ENCODE assay signal across 21 mouse cellular contexts in the genomic region with DNA sequence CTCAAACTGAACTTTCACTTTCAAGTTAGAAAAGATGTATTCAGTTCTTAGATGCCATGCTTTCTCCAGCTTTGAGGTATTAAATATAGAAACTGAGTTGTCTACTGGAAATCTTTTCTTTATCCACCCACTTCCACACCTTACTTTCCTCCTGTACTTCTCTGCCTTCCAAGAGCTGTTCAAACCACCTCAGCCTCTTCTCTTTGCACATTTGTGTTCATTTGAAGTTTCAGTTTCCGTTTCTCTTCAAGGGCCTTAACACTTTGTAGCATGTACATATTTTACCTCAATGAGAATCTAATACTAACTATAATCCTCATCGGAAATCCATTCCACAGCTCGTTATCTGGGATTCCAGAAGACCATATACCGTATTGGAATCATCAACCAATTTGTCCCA. TPM values are rescaled to one million over a fixed set of nuclear protein-coding genes. Genes with fewer than 3 reads are reported as not detected.
DNase-seq lines count a peak whose midpoint lies in the region; ATAC-seq and TF ChIP-seq lines count a peak whose summit lies in the region.
"Had no signal": no experiment of that assay in that cellular context is flagged by ENCODE, and none has a peak within 500 bp of the region (broad histone marks: within the 10 kb centered on the region; RNA-seq: fewer than 3 reads in every experiment).

No protein-coding gene starts in this region.

- H3K27ac ChIP-seq in lung, postnatal 0 days (ENCODE audit: low read length): no peak overlapping the region
- H3K27ac ChIP-seq in midbrain, embryonic 14.5 days (replicated peaks; ENCODE audit: low read depth, low read length): no peak overlapping the region
- H3K27ac ChIP-seq: embryonic facial prominence, embryonic 12.5 days; forebrain, embryonic 12.5 days; gastrocnemius, adult 2 months; hindbrain, embryonic 10.5 days; hindbrain, embryonic 15.5 days had no signal

- H3K4me1 ChIP-seq in lung, postnatal 0 days (ENCODE audit: insufficient read depth, low read depth, low read length): no peaks in the 10 kb centered on the region
- peaks cover 3% of the 10 kb centered on the region; the same call in 1 of the 2 replicates for H3K4me1 ChIP-seq in midbrain, embryonic 14.5 days (ENCODE audit: control insufficient read depth, insufficient read depth, low read length)
- H3K4me1 ChIP-seq: embryonic facial prominence, embryonic 12.5 days; hindbrain, embryonic 10.5 days had no signal

- no peak for TF ChIP-seq CTCF in lung, postnatal 0 days (IDR thresholded peaks at IDR 0.05)

- no peak overlapping the region for H3K4me3 ChIP-seq in lung, postnatal 0 days (ENCODE audit: low read depth, low read length)
- no peak overlapping the region for H3K4me3 ChIP-seq in midbrain, embryonic 14.5 days (replicated peaks; ENCODE audit: low read depth, low read length)
- H3K4me3 ChIP-seq: embryonic facial prominence, embryonic 12.5 days; forebrain, embryonic 12.5 days; gastrocnemius, adult 2 months; heart, embryonic 12.5 days; hindbrain, embryonic 10.5 days; hindbrain, embryonic 15.5 days had no signal

- peak; percentile 56 for DNase-seq in lung, postnatal 0 days (ENCODE audit: low spot score)
- no peak for DNase-seq in lung, postnatal 10 days
- peak; percentile 41 for DNase-seq in CD4-positive helper T cell, adult 2 months (ENCODE audit: low read depth, low spot score)
- DNase-seq in naive thymus-derived CD4-positive, alpha-beta T cell, adult 2 months (ENCODE audit: low read depth): peak; percentile 53
- no peak for DNase-seq in midbrain, embryonic 14.5 days
- no peak for DNase-seq in cerebellum, adult 11-12 months
- DNase-seq in cerebellum, adult 9-10 months: no peak
- DNase-seq: adrenal gland, adult 2 months; adrenal gland, postnatal 25 days; cerebellum, adult 8-10 months; cerebellum, postnatal 25 days; gastrocnemius, adult 2 months; gastrocnemius, postnatal 25 days had no signal

- H3K9ac ChIP-seq in lung, postnatal 0 days (replicated peaks; ENCODE audit: low read depth): no peak overlapping the region
- H3K9ac ChIP-seq in midbrain, embryonic 14.5 days (replicated peaks; ENCODE audit: low read length): no peak overlapping the region
- H3K9ac ChIP-seq: embryonic facial prominence, embryonic 12.5 days; forebrain, embryonic 12.5 days; heart, embryonic 12.5 days; hindbrain, embryonic 15.5 days had no signal

- TF ChIP-seq EP300 in lung, postnatal 0 days (IDR thresholded peaks at IDR 0.05): no peak

- no peak overlapping the region for H3K4me2 ChIP-seq in lung, postnatal 0 days (replicated peaks; ENCODE audit: low read depth, low read length)
- H3K4me2 ChIP-seq in midbrain, embryonic 14.5 days (ENCODE audit: low read length): no peak overlapping the region
- H3K4me2 ChIP-seq: embryonic facial prominence, embryonic 12.5 days; forebrain, embryonic 12.5 days; heart, embryonic 12.5 days; hindbrain, embryonic 15.5 days had no signal

- no peaks in the 10 kb centered on the region for H3K36me3 ChIP-seq in lung, postnatal 0 days (ENCODE audit: insufficient read depth, low read length)
- peaks cover 5% of the 10 kb centered on the region for H3K36me3 ChIP-seq in midbrain, embryonic 14.5 days (ENCODE audit: control insufficient read depth, insufficient read depth, low read length)

- no peaks in the 10 kb centered on the region for H3K27me3 ChIP-seq in lung, postnatal 0 days (replicated peaks; ENCODE audit: insufficient read depth, low read length)
- no peaks in the 10 kb centered on the region for H3K27me3 ChIP-seq in midbrain, embryonic 14.5 days (ENCODE audit: control insufficient read depth, insufficient read depth, low read length)
- H3K27me3 ChIP-seq: embryonic facial prominence, embryonic 12.5 days; forebrain, embryonic 12.5 days; heart, embryonic 12.5 days; hindbrain, embryonic 15.5 days; Patski had no signal

- no peaks in the 10 kb centered on the region for H3K9me3 ChIP-seq in lung, postnatal 0 days (ENCODE audit: low read length)
- H3K9me3 ChIP-seq in midbrain, embryonic 14.5 days (ENCODE audit: control insufficient read depth, low read length): no peaks in the 10 kb centered on the region
- H3K9me3 ChIP-seq: embryonic facial prominence, embryonic 12.5 days; forebrain, embryonic 12.5 days; heart, embryonic 12.5 days; hindbrain, embryonic 10.5 days; hindbrain, embryonic 15.5 days had no signal

- ATAC-seq in lung, postnatal 0 days: no peak; the same call in 1 of the 2 replicates
- peak; percentile 79 for ATAC-seq in activated CD4-positive, CD25-positive, alpha-beta regulatory T cell, adult 4 months
- ATAC-seq in midbrain, embryonic 14.5 days (ENCODE audit: low FRiP score, low TSS enrichment): no peak
- ATAC-seq: forebrain, embryonic 16.5 days; Patski had no signal

- 72% methylated on average over 4 of the region's 4 CpGs for WGBS in lung, postnatal 0 days
- WGBS in midbrain, embryonic 14.5 days: 90% methylated on average over 4 of the region's 4 CpGs

RNA-seq across cellular contexts. Expression of gene Phip, which starts 11.3 kb away (rescaled TPM):
- 31.0 and 38.1 TPM in 2 replicates for polyA plus RNA-seq in lung, postnatal 0 days (2015; fragmentation: Nextera tagmentation; extraction: Ambion mirVana)
- 10 to 100 TPM; 72.1 to 76.6 TPM for polyA plus RNA-seq in activated CD4-positive, CD25-positive, alpha-beta regulatory T cell, adult 4 months (2017; shearing (Covaris generic))
- 92.3 and 122 TPM in 2 replicates for polyA plus RNA-seq in midbrain, embryonic 14.5 days (2014; fragmentation: Nextera tagmentation; extraction: Ambion mirVana)

Comparison
In these comparisons a context has a peak if more than half of its experiments do, and no peak if none do; other contexts are left out.
1. DNase-seq: peak in lung, postnatal 0 days (single experiment), CD4-positive helper T cell, adult 2 months (single experiment) and naive thymus-derived CD4-positive, alpha-beta T cell, adult 2 months (single experiment); none in lung, postnatal 10 days (single experiment), midbrain, embryonic 14.5 days (single experiment), cerebellum, adult 11-12 months (single experiment) and cerebellum, adult 9-10 months (single experiment).